Mouse (Mus musculus): ENCODE results near the gene Plxna3. TPM values are rescaled to one million over a fixed set of nuclear protein-coding genes. Genes with fewer than 3 reads are reported as not detected.

Gene Plxna3
- total RNA-seq, 2 experiments from 2014 or later: 2.8 to 3.6 TPM

- DNase-seq: peak; percentile 75
Observed at GRCm38 (mm10) chrX:74368209-74368909, 39.5 kb downstream of the Plxna3 start.

- peak; percentile 89 for DNase-seq
Observed at GRCm38 (mm10) chrX:74372888-74373549, 44.2 kb downstream of the Plxna3 start, which contains the start of the genes Ubl4a and Slc10a3. Gene Ubl4a, minus strand, starts transcription at chrX:74373218. Gene Slc10a3, minus strand, starts transcription at chrX:74373349.

GRCm38 (mm10) chrX:74384451-74384850 lies 55.6 kb downstream of the Plxna3 start:
- no peak for DNase-seq

- no peak for DNase-seq
Observed at GRCm38 (mm10) chrX:74388153-74388552, 59.3 kb downstream of the Plxna3 start.

GRCm38 (mm10) chrX:74392535-74393443 lies 63.9 kb downstream of the Plxna3 start, which contains the start of the genes Fam3a and Ikbkg:
Gene Fam3a, minus strand, starts transcription at chrX:74393272.
Gene Ikbkg, plus strand, starts transcription at chrX:74393290.
- peak; percentile 83 for DNase-seq

Small RNA genes lying within 50 kb of the gene (microRNA-seq; reads per million reads assigned to microRNA genes)
- gene Mir7092: 0 reads per million in 2 experiments

Other genes starting within 250 kb of the Plxna3 start
- gene Opn1mw, start 201.6 kb upstream of the Plxna3 start, total RNA-seq (2021): not detected
- 10 to 100 TPM; 37.6 to 39.6 TPM for gene Mecp2, start 193.7 kb upstream of the Plxna3 start, total RNA-seq (2021)
- not detected for gene Tex28, start 161.2 kb upstream of the Plxna3 start, total RNA-seq (2021)
- gene Tktl1, start 151.8 kb upstream of the Plxna3 start, total RNA-seq (2021): not detected
- gene Flna, start 79.2 kb upstream of the Plxna3 start, total RNA-seq (2021): 100 to 1,000 TPM; 375 to 378 TPM
- gene Emd, start 74.4 kb upstream of the Plxna3 start, total RNA-seq (2021): 10 to 100 TPM; 57.6 to 61.6 TPM
- gene Rpl10, start 58.3 kb upstream of the Plxna3 start, total RNA-seq (2021): 100 to 1,000 TPM; 297 to 347 TPM
- 10 to 100 TPM; 39.3 to 46.4 TPM for gene Taz, start 47.2 kb upstream of the Plxna3 start, total RNA-seq (2021)
- 10 to 100 TPM; 11.7 to 12.5 TPM for gene Dnase1l1, start 46.7 kb upstream of the Plxna3 start, total RNA-seq (2021)
- 100 to 1,000 TPM; 103 to 109 TPM for gene Atp6ap1, start 32.0 kb upstream of the Plxna3 start, total RNA-seq (2021)
- 10 to 100 TPM; 85.1 to 95.7 TPM for gene Gdi1, start 24.1 kb upstream of the Plxna3 start, total RNA-seq (2021)
- gene Fam50a, start 16.0 kb upstream of the Plxna3 start, total RNA-seq (2021): 10 to 100 TPM; 38.6 to 39.7 TPM
- 10 to 100 TPM; 51.8 to 54.6 TPM for gene Lage3, start 24.6 kb downstream of the Plxna3 start, total RNA-seq (2021)
- 10 to 100 TPM; 48.3 to 50.5 TPM for gene Ubl4a, start 44.2 kb downstream of the Plxna3 start, total RNA-seq (2021)
- 1 to 10 TPM; 7.8 to 7.9 TPM for gene Slc10a3, start 44.3 kb downstream of the Plxna3 start, total RNA-seq (2021)
- gene Fam3a, start 64.2 kb downstream of the Plxna3 start, total RNA-seq (2021): 10 to 100 TPM; 16.6 to 24.0 TPM
- gene Ikbkg, start 64.2 kb downstream of the Plxna3 start, total RNA-seq (2021): 10 to 100 TPM; 39.7 to 40.8 TPM
- gene G6pdx, start 100.1 kb downstream of the Plxna3 start, total RNA-seq (2021): 1 to 10 TPM; 9.1 to 10.0 TPM
- gene Gm6880, start 152.3 kb downstream of the Plxna3 start, total RNA-seq (2021): not detected
- gene Olfr1326-ps1, start 245.8 kb downstream of the Plxna3 start, total RNA-seq (2021): not detected

All from heart, postnatal 4 days (tissue).